Mouse (Mus musculus) monocyte, adult 2 months (primary cell): ENCODE data around the gene Sertad2.
A peak's percentile ranks its signal among the peaks of the same experiment; 100 is the strongest.

ENCODE experiments used
- DNase-seq, 2 experiments: peaks; one replicate each; pipeline ENCODE4 v3.0.0; 2022; ENCODE audit warnings: low spot score in 2 of 2, low read depth in 1 of 2

Sertad2 gene

DNA sequence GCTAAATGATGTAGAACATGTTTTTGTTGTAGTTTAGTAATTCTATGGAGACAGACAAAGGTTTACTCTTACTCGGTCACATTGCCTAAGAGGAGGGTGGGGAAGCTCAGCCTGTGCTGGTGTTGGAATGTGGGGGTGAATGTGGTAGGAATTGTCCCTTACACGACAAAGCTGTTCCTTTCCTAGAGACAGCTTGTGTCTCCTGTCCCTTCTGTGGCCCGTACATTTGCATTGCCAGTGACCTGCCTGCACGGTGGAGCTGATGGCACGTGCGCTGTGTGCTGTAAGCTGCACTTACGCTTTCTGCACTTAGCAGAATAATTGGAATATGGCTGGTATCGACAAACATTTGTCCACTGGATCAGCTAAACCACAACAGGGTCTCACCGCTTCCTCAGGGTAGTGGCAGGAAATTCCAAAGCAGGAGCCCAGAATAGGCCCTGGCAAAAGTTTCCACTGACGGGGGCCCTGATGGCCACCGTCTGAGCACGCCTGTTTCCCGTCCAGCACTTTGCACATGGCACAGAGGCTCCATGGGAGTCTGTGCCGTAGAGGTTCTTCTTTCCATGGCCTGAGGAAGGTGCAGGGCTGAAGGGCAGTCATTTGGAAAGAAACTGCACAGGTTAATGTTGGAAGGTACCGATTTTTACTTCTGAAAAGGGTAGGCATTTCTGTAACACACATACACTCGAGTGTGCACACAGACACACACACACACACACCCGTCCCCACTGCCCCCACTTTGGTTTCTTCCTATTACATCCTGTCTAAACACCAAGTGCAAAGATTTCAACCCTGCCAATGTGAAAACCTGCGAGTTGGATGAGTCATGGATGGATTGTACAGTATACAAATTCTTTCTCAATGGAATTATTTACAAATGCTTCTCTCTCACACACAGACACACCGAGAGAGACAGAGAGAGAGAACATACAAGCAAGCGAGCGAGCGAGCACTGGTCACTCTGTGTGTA is 51.5 kb downstream of the Sertad2 start:
- DNase-seq = no peak

GRCm38 (mm10) chr11:20603066-20603812 is 60.2 kb downstream of the Sertad2 start:
- DNase-seq = no peak

DNA sequence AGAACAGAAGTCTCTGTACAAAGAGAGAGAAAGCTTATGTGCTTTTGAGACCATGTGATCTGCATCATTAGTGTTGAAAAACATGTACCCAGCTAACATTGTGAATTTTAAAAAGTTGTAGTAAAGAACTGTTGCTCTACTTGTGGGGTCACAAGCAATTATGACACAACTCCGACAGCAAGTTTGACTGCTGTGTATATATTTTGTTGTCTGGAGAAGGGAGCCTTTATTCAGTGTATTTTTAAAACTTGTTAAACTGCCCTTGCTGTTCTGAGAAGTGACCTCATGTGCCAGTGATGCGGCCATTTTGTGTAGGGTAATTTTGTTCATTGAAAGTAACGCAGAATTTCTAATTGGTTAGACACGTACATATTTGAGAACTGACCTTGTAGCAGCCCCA is 61.1 kb downstream of the Sertad2 start:
- DNase-seq = no peak

GRCm38 (mm10) chr11:20605613-20606012 is 62.6 kb downstream of the Sertad2 start:
- no peak for DNase-seq

DNA sequence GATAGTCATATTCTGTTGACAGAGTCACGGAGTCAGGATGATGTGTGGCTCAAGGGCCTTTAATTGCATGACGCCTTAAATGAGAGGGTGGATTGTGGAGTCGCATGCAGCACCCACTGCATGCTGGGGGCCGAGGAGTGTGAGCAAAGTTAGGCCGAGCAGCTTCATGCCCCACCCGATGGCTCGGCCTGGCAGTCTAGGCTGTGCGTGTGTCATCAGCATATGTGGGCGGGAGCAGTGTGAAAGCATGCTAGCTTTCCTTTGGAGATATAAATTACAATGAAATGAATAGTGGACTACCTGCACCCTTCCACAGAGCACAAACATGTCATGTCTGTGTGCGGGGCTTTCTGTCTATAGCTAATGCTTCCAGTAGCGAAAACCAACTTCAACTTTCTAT is 65.4 kb downstream of the Sertad2 start:
- DNase-seq = no peak

- DNase-seq = no peak
Measured at GRCm38 (mm10) chr11:20613223-20613622, 70.2 kb downstream of the Sertad2 start.

DNA sequence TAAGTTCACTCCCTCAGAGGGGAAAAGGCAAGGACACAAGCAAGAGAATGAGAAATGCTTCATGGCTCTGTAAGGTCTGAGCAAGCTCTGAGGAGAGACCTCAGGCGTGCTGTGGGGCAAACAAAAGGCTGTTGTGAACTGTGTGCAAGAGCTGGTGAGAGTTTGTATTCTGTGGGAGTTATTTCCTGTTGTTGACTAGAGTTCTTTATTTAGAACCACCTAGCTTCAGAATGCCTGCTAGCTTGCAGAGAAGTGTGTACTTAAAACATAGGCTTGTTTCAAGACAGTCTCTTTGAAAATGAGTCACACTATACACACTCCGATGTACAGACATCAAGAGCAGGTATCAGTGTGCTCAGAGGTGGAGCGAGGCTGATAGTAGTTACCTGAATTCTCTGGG is 73.0 kb downstream of the Sertad2 start:
- no peak for DNase-seq

DNA sequence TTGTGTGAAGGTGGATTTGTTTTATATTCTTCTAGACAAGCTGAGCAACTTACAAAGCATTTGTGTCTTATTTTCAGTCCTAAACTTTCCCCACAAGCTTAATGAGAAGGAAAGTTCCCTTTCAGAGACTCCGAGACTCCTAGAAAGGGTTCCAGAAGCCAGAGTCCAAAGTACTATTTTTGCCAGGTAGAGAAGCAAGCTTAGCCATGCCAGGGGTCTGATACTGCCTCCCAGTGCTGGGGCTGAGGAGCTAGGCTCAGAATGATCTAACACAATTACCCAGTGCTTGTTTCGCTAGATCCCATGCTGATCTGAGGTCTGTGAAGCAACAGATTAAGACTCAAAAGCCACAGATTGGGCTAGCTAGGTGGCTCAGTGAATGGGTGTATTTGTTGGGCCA is 84.1 kb downstream of the Sertad2 start:
- DNase-seq = no peak

DNA sequence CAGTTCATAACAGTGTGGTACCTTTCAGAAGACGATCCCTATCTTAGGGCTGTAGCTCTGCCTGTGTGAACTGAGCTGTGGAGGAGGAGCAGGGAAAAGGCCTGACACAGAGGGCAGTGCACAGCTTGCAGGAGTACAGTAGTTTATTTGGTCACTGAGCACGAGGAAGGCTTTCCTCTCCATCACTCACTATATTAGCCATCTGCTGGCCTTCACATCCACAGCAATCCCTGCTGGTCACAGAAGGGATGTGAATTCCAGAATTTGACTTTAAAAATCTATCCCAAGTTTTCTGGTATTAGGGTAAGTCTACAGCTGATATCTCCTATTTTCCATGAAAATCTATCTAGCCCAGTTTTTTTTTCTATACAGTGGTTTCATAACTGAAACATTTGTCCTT is 85.2 kb downstream of the Sertad2 start:
- no peak for DNase-seq

DNA sequence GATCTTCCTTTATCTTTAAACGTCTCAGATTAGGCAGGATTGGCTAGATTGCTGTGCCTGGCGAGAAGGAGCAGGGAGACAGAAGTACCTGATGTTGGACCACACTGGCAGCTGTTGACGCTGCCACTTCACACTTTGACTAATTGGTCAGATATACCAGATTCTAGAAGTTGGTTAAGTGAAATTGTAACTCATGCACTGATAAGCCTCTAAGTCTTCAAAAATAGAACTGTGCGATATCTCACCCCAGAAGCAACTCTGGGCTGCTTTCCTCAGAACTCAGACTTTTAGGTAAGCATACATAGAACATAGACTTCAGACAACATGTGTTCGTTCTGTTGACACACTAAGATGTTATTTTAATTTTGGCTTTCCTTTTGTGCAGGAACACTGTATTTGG is 86.6 kb downstream of the Sertad2 start:
- DNase-seq = no peak

DNA sequence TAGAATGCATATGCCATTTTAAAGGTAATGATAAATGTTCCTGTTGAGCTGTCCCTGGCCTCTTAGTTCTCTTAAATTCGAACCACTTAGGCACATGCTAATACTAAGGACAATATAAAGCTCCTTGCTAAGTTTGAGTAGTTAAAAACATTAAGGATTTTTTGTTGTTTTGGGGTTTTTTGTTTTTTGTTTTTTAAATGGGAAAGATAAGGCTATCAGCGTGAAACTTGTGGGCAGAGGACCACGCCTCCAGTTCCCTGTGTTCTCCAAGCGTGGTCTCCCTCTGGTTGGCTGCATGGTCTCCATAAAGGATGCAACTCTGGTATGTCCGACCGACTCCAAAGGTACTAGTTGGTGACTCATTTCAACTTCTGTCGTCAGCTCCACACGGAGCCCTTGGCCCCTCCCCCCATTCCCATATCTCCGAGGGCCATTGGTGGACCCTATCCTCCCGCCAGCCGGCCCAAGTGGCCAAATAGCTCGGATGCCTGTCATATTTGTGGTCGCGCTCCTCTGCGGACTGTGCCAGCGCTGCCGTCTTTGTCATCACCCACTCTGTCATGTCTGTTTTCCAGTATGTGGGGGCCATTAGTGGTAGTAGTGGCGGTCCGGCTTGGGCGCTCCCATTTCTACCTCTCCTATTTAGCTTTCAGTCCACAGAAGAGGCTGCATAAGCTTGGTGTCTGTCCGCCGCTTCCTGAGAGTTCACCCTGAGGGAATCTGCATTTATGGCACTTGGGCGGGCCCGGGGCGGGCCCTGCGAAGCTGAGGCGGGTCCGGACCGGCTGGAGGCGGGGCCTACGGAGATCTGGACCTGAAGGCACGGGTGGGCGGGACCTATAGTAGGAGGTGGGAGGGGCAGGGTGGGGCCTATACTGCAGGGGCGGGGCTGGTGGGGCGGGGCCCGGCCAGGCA is 88.2 kb downstream of the Sertad2 start:
- peak; percentile 83 to 92 for DNase-seq

- DNase-seq = peak; percentile 5 to 76
Measured at GRCm38 (mm10) chr11:20631941-20632618, 89.0 kb downstream of the Sertad2 start.

DNA sequence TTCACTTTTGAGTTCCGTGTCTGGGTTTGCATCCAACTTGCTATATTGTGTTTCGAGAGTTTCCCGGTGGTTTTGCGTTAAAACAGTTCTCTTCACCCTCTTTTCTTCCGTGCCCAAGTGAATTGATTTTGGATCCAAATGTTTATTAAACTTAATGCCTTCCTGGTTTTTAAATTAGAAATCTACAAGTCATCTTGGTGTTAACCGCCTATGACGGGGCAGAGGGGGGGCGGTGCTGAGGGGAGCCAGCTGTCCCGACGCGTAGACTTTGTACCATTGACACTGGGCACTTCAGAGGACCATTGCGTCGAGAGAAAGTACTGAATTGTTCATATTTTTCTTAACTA is 89.5 kb downstream of the Sertad2 start:
- DNase-seq = peak; percentile 11 to 39

- DNase-seq = no peak
Measured at GRCm38 (mm10) chr11:20634543-20634942, 91.5 kb downstream of the Sertad2 start.

DNA sequence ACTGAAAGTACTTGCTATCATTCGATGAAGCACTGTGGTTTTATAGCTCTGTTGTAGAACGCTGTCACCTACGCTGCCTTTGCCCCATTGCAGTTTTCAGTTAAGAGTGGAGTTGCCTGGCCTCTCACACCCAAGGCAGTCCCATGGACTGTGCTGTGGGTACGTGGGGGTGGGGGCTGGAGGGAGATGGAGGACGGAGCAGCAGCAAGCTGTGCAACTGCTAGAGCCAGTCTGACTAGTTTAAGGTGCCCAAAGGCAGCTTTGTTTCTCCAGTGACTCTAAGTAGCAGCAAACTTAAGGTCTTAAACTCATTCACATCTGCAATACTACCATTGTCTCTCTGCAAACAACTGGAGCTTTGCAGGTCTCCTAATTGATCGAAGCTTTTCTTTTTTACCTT is 92.6 kb downstream of the Sertad2 start:
- no peak for DNase-seq

DNA sequence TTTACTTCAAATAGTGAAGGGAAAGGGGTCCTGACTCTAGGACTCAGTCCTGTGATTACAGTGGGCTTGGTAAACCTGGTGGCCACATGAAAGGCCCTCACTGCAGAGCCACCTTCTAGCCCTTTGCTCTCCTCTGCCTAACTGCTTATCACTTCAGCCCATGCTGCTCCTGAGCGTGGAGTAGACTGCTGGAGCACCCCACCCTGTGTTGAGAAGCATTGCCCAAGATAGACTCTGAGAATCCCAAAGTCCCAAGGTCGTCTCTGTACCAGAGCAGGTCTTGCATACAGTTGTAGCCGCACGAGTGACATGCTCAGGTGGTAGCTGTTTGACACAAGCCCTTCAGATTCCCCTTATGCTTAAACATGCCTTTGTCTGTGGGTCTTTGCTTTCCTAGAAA is 93.1 kb downstream of the Sertad2 start:
- no peak for DNase-seq

DNA sequence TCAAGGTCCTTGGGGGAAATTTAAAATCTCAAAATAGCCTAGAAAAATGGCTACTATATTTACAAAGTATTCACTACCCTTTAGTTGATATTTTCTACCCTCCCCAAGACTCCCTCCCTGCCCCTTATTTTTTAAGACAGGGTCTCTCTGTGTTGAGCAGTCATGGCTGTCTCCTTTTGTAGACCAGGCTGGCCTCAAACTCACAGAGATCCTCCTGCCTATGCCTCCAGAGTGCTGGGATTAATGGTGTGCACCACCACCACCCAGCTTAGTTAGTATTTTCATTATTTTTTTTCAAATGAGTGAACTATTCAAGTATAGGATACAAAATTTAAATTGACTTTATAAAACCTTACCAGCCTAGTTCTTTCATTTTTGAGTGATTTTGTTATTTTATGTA is 94.0 kb downstream of the Sertad2 start:
- no peak for DNase-seq

GRCm38 (mm10) chr11:20638841-20639240 is 95.8 kb downstream of the Sertad2 start:
- peak; percentile 28 to 58 for DNase-seq

DNA sequence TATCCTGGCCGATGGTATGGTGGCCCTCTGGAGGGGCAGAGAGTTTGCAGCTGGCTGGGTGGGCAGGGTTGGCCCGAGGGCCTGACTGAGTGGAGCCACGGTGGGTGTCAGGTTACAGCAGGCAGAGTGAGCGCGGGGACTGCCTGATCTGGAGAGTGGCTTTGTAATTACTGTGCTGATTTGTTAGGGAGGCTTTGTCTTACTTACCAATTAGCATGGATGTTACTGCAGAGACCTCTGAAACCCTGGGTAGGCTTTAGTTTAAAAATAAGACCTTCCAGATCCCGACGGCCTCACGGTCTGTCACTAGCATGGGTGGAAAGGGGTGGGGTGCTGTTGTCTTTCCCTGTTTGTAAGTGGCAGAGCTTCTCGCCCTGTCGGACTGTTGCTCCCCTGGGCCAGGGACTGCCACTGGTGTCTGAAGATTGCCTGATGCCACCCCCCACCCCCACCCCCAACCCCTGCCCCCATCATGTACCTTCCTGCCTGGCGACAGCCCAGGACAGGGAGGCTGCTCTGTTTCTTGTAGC is 96.9 kb downstream of the Sertad2 start:
- DNase-seq = no peak

DNA sequence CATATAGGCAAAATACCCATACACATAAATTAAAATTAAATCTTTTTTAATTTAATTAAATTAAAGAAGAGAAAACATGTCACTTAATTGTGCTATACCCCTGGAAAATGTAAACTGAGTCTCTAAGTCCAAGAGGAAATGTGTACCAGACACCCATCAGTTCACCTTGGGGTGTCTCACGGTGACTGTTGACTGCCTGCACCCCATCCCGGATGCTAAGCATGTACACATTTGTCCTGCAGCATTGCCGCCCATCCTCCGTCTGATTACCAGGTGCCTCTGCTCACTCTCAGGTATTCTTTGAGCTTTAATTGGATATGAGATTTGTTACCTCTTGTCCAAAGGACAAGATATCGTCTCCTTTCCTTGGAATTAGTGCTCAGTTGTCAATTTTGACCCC is 99.3 kb downstream of the Sertad2 start:
- DNase-seq = no peak
